Mouse (Mus musculus) gastrocnemius, postnatal 36 days (tissue): ENCODE measurements at regions not wholly inside any gene's neighbourhood (a gene's known extent, or its start where the extent isn't known, plus 50 kb on each side); places are given as distances from the start of the nearest gene placed in this dataset.
A peak's percentile ranks its signal among the peaks of the same experiment; 100 is the strongest.

Experiments
- DNase-seq, 2 experiments: peaks; one replicate each; pipeline ENCODE4 v3.0.0; 2022
- intact Hi-C: fragments of 180-260 bp; cut with DNase I; formaldehyde crosslinking; loops from one replicate; pipeline ENCODE4 v1.15.1; 2025

GRCm38 (mm10) chr12:70627638-70628037, 174.7 kb downstream of the Tmx1 start:
- intact Hi-C loops, result no loop called here
- no peak for DNase-seq

- DNase-seq, result no peak
- intact Hi-C loops, result no loop called here
Measured at GRCm38 (mm10) chr12:70628384-70629365, 175.8 kb downstream of the Tmx1 start.

- intact Hi-C loops, result no loop called here
- no peak for DNase-seq
Measured at GRCm38 (mm10) chr12:70629371-70629770, 176.5 kb downstream of the Tmx1 start.

- intact Hi-C loops, result no loop called here
- DNase-seq, result no peak
Measured at GRCm38 (mm10) chr12:70631281-70631680, 178.4 kb downstream of the Tmx1 start.

GRCm38 (mm10) chr12:70633194-70633593, 180.3 kb downstream of the Tmx1 start:
- DNase-seq, result no peak
- intact Hi-C loops, result no loop called here

GRCm38 (mm10) chr12:70633622-70634365, 180.9 kb downstream of the Tmx1 start:
- intact Hi-C loops, result no loop called here
- DNase-seq, result no peak

- no peak for DNase-seq
- intact Hi-C loops, result no loop called here
Measured at GRCm38 (mm10) chr12:70635997-70636396, 183.1 kb downstream of the Tmx1 start.

- DNase-seq, result no peak
- intact Hi-C loops, result no loop called here
Measured at GRCm38 (mm10) chr12:70640186-70640585, 185.1 kb upstream of the Frmd6 start.

GRCm38 (mm10) chr12:70644910-70645309, 180.4 kb upstream of the Frmd6 start:
- intact Hi-C loops, result no loop called here
- no peak for DNase-seq

- no peak for DNase-seq
- intact Hi-C loops, result no loop called here
Measured at GRCm38 (mm10) chr12:70645407-70645806, 179.9 kb upstream of the Frmd6 start.

GRCm38 (mm10) chr12:70647516-70647915, 177.8 kb upstream of the Frmd6 start:
- intact Hi-C loops, result no loop called here

GRCm38 (mm10) chr12:70648179-70648811, 177.0 kb upstream of the Frmd6 start:
- DNase-seq, result no peak
- intact Hi-C loops, result no loop called here

More at GRCm38 (mm10) chr12:70647516-70647915, 177.8 kb upstream of the Frmd6 start:
- DNase-seq, result no peak

- no peak for DNase-seq
- intact Hi-C loops, result no loop called here
Measured at GRCm38 (mm10) chr12:70648812-70649188, 176.5 kb upstream of the Frmd6 start.

- intact Hi-C loops, result no loop called here
- no peak for DNase-seq
Measured at GRCm38 (mm10) chr12:70649691-70650090, 175.6 kb upstream of the Frmd6 start.

- intact Hi-C loops, result no loop called here
- no peak for DNase-seq
Measured at GRCm38 (mm10) chr12:70650470-70650869, 174.8 kb upstream of the Frmd6 start.

- DNase-seq, result no peak
- intact Hi-C loops, result no loop called here
Measured at GRCm38 (mm10) chr12:70652751-70653150, 172.6 kb upstream of the Frmd6 start.

GRCm38 (mm10) chr12:70653971-70654370, 171.3 kb upstream of the Frmd6 start:
- intact Hi-C loops, result no loop called here
- no peak for DNase-seq

- intact Hi-C loops, result no loop called here
Measured at GRCm38 (mm10) chr12:70654546-70654945, 170.8 kb upstream of the Frmd6 start.

GRCm38 (mm10) chr12:70655411-70655811, 169.9 kb upstream of the Frmd6 start:
- intact Hi-C loops, result no loop called here
- DNase-seq, result no peak

More at GRCm38 (mm10) chr12:70654546-70654945, 170.8 kb upstream of the Frmd6 start:
- peak; percentile 64 to 73 for DNase-seq

GRCm38 (mm10) chr12:70655900-70656544, 169.3 kb upstream of the Frmd6 start:
- intact Hi-C loops, result no loop called here
- no peak for DNase-seq
